Mouse (Mus musculus) urinary bladder, postnatal 14 days (tissue): ENCODE data around the gene Cyp4f37.
"Not testable (repeated sequence)": the region's sequence is repeated elsewhere in the genome, so short reads cannot be mapped to it uniquely, and the experiment has no call there.

Source experiments
- DNase-seq: peaks from one replicate; pipeline ENCODE4 v3.0.0; 2021; ENCODE audit warnings: low spot score

Cyp4f37 gene

DNA sequence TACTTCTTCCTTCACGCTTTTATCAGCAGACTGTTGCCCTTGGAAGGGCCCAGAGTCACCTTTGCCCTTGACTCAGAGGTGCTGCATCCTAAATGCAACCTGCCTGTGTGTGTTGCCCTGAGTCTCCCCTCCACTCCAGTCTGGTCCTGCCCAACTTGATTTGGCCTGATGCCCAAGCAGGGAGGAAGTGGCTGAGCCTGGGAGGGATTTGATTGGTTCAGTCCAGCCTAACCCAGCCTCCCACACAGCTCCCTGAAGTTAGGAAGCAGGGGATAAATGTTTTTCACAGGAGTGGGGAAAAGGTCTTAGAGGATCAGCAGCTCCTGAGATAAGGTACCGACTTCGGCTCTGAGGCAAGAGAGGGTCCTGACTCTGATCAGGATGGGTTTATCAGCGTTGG, at the start of gene Cyp4f37:
TSS of gene Cyp4f37 (plus strand) at position 292 of the 400 bp plus-strand sequence.
- DNase-seq = not testable (repeated sequence)

DNA sequence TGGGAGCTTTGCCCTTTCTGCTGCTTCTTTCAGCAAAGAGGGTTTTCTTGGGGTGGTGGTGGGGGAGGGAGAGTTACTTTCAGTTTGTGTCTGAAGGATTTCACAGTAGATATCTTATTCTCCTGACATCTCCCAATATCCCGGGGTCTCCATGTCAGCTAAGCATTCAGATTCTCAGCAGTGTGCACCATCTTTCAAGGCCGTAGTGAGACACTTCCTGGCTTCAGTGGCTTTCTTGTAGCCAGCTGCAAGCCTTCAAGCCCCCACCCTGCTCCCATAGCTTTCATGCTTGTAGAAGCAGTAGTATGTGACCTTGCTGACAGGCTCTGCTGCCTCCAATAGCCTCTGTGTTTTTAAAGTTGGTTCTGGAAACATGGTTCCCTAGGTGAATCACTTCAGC, 47.8 kb upstream of the Cyp4f37 start:
- DNase-seq = not testable (repeated sequence)

DNA sequence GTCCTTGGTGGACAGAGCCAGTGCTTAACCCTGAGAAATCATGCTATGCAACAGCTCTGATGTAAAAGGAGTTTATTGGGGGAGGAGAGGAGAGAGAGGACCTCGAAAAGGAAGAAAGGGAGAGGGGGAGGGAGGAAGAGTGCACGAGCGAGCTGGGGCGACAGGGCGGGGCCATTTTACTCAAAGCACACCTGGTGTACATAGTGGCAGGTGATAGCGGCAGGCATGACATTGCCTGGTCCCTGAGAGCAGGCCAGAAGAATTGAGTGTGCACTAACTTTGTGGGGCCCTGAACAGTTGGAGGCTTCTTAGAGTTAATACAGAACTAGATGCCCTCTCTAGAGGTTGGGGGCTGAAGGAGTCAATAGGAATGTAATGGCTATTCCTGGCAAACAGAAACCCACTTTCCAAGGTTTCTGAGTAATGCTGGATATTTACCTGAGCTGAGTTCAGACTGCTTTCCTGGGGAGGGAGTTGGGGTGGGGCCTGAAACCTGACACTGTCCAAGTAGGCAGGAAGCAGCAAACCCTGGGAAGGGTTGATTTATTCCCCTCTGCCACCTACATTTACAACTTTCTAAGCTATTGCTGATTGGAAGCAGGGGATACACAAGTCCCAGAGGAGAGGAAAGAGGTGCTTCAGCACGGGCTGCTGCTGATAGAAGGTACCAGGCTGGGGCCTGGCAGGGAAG, 43.5 kb upstream of the Cyp4f37 start:
- DNase-seq = no peak

DNA sequence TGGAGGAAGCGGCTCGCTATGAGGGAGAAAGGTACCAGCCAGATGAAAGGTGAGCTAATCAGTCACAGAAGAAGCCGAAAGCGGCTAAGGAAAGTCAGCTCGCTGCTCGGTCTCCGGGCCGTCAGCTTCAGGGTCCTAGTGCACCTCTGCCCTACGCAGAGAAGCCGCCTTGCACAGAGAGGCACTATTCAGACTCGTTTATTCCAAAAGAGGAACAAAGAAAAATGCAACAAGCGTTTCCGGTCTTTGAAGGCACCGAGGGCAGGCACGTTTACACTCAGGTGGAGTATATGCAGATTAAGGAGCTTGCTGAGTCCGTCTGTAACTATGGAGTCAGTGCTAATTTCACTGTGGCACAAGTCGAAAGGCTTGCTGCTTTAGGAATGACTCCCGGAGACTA, 24.6 kb upstream of the Cyp4f37 start:
- DNase-seq = no peak

DNA sequence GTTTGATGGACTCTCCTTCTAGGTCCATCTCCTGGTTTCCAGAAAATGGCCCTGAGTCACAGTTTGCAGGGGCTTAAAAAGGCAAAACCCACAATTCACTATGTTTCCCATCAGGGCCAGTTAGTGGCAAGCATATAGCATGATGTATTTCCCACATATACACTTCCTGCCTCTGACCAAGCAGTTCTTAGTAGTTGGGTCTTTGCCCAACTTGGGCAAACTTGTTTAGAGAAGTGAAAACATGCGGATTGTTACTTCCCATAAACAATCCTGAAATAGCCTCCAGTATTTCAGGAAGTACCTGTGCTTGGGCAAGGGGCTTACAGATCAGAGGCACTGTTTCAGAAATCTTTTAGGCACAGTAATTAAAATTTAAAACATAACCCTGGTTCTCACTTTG, 13.1 kb upstream of the Cyp4f37 start:
- DNase-seq = no peak

DNA sequence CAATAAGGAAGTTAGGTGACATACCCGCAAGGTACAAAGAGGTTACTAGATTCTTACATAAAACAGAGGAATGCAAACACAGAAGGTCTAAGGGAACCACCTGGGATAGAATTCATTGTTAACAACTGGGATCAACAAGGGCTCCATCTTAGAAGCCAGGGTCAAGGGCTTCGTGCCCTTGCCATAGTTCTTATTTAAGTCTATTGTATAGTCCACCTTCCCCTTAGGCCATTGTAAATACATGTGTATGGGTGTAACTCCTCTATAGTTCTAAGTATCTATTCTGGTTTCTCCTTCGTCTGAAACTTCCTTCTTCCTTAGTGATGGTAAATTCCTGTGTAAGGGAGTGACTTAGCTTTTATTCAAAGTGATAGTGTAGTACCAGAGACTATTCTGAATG, 10.9 kb upstream of the Cyp4f37 start:
- not testable (repeated sequence) for DNase-seq

DNA sequence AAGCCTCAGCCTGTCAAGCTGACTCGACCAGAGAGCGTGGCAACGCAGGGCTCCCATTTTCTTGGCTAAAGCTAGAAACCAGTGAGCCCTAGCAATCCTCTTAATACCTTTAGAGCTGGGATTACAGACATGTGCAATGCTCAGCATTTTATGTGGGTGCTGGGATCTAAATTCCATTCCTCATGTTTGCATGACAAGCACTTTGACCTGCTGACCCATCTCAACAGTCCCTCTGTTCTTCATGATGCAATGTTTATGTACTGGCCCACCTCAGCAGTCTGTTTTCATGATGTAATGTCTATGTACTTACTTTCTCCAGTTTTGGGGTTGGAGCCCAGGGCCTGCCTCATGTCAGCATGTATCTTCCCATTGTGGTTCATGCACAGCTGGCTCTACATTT, 10.2 kb upstream of the Cyp4f37 start:
- no peak for DNase-seq

DNA sequence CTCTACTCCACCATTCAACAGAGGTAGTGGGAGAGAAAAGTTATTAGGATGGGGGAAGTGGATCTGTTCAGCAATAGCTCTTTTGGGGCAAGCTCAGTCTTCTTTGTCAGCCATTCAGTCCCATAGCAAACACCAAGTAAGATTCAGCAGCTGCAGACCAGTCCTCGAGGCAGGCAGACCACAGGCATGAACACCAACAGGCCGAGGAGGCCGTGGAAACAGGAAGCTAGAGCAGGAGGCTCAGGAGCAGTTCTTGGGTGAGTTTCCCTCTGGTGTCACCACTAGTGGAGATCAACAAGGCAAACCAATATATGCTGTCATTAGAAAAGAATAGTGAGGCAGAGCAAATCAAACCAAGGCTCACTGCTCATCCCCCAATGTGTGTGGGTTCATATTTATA, 8.7 kb upstream of the Cyp4f37 start:
- DNase-seq = no peak

DNA sequence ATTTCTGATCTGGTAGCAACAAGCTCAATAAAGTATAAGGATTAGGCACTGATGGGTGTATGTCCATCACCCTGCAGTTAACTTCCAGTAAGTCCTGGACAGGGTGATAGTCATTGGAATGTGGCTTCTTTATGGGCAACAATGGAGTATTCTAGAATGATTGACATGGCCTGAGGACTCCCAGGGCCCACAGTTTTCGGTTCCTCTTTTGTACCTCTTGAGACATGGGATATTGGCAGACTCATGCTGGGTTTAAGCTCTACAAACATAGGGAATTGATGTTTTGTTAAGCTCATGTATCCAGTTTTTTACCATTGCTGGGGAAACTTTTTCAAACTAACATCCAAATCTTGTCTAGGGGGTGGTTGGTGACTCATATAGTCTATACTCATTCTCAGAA, 3.9 kb upstream of the Cyp4f37 start:
- no peak for DNase-seq

DNA sequence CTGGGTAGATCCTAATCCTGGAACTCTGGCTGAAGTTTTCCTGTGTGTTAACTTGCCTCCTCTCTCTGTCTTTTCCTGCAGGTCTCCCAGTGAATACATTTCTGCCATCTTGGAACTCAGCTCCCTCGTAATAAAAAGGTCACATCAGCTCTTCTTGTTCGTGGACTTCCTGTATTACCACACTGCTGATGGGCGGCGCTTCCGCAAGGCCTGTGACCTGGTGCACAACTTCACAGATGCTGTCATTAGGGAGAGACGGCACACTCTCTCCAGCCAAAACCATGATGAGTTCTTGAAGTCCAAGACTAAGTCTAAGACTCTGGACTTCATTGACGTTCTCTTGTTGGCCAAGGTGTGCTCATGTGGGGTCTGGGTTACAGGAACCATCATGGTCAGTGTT, 8.6 kb downstream of the Cyp4f37 start:
- DNase-seq = not testable (repeated sequence)

DNA sequence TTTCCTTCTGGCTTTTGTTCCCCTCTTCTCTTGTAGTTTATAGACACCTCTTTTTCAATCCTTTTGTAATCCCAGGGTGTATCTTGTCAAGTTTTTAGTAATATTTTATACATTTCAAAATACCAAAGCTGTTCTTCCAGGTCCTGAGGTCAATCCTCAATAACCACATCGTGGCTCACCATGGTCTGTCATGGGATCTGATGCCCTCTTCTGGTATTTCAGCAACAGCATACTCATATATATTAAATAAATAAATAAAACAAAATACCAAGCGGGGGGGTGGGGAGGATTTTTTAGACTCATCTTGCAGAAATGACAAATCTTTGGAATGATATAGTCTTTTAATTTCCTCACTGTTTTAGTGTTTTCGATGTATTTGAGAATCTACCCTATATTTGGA, 10.8 kb downstream of the Cyp4f37 start:
- no peak for DNase-seq

DNA sequence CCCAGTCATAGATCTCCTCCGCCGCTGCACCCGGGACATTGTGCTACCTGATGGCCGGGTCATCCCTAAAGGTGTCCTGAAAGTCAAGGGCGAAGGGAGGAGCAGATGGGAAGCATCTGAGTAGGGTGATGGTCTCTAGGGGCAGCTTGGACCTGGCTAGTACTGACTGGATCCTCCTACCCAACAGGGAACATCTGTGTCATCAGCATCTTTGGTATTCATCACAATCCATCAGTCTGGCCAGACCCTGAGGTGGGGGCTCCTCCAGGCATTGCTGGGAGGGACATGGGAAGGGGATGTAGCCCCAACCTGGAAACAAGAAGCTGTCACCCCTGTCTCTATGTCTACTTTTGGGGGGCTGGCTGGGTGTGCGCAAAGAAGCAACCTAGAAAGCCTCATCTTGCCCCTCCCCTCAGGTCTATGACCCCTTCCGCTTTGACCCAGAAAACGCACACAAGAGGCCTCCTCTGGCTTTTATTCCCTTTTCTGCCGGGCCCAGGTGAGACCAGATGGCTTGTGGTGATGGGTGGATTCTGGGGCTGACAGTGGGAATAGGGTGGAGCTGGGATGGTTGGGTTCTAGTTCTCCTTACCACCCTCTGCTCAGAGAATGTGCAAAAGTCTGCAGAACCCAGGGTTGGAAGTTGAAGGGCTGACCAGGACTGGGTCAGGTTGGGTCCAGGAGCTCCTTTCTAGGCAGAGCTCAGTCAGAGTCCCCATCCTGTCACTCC, 13.3 kb downstream of the Cyp4f37 start:
- DNase-seq = not testable (repeated sequence)

DNA sequence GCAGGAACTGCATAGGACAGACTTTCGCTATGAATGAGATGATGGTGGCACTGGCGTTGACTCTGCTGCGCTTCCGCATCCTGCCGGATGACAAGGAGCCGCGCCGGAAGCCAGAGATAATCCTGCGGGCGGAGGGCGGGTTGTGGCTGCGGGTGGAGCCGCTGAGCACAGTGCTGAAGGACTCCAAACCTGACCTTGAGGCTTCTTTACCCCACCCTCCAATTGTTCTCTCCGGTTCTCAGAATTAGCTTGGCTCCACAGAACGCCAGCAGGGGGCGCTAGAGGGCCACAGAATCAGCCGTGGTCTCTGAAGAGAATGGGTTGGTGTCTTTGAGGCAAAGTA, 13.8 kb downstream of the Cyp4f37 start:
- DNase-seq = peak; percentile 85

DNA sequence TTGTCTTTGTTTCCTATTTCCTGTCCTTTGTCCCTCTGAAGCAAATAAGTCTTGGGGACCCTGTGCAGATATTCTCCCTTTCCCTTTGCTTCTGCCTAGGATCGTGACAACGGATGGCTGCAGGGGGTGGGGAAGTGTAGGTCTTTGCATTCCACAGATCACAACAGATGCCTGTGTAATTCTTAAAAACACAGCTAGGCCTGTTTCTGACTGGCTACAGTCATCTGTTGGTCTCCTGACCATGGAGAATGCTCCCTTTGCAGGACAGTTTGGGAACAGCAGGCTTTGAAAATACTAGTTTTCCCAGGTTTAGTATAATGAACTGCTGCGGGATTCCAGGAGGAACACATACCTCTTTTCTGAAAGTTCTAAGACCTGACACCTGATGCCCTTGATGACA, 15.2 kb downstream of the Cyp4f37 start:
- no peak for DNase-seq

DNA sequence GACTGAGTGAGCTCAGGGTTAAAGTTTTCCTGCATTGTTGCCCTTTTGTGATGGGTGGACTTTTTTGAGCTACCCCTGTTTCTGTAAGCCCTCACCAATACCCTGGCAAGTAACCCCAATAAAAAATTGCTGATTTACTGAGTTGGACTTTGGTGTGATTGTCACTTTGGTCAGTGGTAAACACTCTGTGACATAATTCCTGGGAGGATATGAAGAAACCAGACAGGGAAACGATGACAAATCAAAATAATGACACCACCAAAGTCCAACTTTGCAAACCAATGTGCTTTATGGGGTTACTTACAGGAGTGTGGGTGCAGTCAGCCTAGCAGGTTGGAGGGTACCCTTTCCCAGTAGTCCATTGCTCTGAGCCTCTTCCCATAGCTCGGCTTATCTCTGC, 16.0 kb downstream of the Cyp4f37 start:
- no peak for DNase-seq

DNA sequence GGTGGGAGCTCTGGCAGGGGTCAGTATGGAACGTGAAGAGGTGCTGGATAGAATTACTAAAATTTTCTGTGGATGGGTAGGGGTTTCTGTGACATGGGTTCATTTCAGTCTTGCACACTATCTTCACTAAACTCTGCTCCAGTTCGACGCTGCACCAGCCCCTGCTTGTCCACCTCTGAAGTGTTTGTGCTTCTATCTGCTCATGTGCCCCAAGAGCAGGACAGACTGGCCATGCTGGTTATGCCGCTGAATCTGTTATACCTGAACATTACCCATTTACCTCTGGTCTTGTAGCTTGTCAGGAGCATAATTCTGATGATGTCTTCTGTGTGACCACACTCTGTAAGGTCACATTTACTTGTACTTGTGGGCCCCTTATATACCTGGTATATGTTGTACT, 25.5 kb downstream of the Cyp4f37 start:
- peak; percentile 22 for DNase-seq

DNA sequence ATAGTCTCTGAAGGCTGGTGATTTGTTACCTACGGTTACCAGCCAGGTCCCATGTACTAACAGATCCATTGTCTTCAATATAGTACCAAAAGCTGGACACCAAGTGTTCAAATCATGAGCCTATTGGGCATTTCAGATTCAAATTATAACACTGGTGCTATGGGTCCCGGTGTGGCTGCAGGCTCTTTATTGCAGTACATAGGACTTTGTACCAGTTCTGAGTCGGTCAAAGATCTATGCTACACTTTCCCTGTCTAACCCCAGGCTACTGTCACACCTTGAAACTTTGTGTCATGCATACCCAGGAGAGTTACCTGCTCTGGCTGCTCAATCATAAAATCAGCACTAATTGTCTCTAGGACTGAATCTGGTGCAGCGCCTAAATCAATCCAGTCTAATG, 32.8 kb downstream of the Cyp4f37 start:
- no peak for DNase-seq

DNA sequence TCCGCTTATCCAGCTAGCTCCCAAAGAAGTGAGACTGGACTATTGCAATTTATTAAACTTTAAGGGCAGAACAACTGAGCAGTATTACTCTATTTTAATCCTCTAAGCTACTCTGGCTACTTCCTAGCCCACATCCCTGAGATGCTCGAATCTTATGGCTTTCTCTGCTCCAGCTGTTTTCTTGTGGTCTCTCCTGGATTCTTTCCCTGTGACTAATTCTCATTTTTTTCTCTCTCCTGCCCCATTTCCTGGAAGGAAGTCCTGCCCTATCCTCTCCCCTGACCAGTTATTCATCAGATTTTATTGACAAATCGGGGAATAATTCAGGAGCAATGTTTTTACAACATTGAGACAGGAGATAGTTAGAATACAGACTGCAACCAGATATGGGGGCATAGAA, 35.9 kb downstream of the Cyp4f37 start:
- no peak for DNase-seq

DNA sequence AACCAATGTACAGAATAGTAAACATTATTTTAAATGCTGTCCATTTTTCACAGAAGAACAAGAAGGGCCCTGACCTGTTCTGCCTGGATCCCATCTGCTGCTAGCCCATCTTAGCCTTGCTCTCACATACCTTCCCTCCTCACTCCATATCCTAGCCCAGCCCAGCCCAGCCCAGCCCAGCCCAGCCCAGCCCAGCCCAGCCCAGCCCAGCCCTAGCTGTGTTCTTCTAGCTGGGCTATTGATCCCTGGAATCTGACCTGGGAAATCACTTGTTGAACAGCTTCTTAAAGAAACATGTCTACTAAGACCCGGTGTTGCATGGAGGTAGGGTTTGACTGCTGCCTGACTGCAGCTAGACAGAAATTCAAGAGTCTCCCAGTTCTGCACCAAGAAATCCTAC, 37.1 kb downstream of the Cyp4f37 start:
- no peak for DNase-seq

DNA sequence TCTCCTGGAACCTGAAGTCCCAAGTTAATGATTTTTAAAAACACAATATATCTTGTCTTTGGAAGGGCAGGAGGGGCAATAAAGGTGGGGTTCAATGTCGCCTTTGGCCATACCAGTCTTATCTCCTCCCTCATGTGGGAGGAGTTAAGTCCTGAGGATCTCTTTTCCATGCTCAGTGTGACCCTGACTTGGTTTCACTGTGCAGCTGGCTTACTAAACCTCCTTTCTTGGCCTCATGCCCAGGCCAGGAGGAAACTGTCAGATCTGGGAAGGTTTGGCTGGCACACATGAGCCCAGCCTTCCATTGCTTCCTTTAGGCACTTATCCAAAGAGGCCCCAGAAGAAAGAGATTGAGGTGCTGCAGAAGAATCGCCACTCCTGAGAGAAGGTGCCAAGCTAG, 37.6 kb downstream of the Cyp4f37 start, which contains the start of gene Cyp4f40:
TSS of gene Cyp4f40 (plus strand) at position 189 of the 400 bp plus-strand sequence.
- DNase-seq = peak; percentile 65

DNA sequence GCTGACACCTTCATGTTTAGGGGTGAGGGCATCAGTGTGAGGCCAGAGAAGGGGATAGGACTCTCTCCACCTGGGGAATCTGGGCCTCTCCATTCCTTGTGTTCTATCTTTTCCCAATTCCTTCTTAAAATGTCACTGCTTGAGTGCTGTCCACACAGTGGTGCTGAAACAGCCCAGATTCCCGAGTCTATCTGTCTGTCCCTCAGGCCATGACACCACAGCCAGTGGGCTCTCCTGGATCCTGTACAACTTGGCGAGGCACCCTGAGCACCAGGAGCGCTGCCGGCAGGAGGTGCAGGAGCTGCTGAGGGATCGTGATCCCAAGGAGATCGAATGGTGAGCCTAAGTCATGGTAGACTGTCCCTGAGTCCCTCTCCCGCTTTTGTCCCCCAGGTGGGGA, 52.9 kb downstream of the Cyp4f37 start:
- no peak for DNase-seq

DNA sequence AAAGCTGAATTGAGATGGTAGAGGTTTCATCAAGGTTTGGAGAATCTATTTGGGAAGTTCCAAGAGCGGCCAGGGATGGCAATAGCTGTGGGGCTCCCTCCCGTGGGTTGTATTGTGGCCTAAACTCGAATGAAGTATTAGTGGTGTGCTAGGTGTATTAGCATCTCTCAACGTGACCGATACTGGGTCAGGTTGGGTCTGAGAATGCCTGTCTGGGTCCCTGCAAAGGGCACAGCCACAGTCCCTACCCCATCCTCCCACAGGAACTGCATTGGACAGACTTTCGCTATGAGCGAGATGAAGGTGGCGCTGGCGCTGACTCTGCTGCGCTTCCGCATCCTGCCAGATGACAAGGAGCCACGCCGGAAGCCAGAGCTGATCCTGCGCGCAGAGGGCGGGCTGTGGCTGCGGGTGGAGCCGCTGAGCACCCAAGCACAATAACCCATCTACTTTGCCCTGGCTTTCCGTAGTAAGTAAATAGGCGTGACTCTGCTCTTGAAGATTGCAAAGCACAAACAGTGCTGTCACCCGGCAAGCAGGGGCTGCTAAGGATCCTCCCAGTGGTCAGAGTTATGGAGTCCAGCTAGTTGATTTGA, 55.0 kb downstream of the Cyp4f37 start:
- DNase-seq = peak; percentile 12

DNA sequence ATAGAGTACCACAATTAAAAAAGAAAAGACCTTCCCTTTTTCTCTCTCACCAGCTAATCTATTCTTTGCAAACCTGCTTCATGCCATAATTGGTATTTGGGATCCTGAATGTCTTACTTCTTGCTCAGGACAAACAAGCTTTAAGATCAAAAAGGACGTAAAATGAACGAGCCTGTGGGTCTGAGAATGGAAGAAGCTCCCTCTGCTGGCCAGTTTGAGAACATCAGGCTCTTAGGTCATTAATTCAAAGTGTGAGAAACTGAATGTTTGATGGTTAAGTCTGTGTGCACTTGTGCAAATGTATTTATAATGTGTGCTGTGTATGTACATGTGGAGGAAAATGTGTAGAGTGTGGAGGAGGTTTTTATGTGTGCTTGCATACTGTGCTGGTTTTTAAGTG, 59.3 kb downstream of the Cyp4f37 start:
- peak; percentile 55 for DNase-seq
